14 mouse cellular contexts compared by ENCODE assay signal in the genomic region with DNA sequence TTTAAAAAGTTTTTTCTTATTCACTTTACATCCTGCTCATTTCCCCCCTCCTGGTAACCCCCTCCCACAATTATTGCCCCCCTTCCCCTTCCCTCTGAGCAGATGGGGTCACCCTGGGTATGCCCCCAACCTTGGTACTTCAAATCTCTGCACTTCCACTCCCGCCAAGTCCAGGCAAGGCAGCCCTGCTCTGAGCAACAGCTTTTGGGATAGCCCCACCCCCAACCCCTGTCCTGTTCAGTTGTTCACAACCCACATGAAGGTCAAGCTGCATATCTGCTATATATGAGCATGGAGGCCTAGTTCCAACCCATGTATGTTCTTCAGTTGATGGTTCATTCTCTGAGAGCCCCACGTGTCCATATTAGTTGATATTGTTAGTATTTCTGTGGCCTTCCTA.
"Had no signal": no experiment of that assay in that cellular context is flagged by ENCODE, and none has a peak within 500 bp of the region (broad histone marks: within the 10 kb centered on the region; RNA-seq: fewer than 3 reads in every experiment).

No protein-coding gene starts in this region.

- H3K27me3 ChIP-seq: midbrain, embryonic 12.5 days; neural tube, embryonic 12.5 days; stomach, embryonic 15.5 days had no signal

- DNase-seq: lung, adult 18-20 months; lung, embryonic 14.5 days; lung, postnatal 10 days; lung, postnatal 4 days; midbrain, embryonic 14.5 days; right cerebral cortex, postnatal 14 days; thymus, adult 2 months; thymus, postnatal 25 days; thymus, postnatal 4 days had no signal

- H3K4me3 ChIP-seq: midbrain, embryonic 10.5 days; midbrain, embryonic 12.5 days; neural tube, embryonic 12.5 days; stomach, embryonic 15.5 days had no signal

- H3K9me3 ChIP-seq: midbrain, embryonic 10.5 days; midbrain, embryonic 12.5 days; neural tube, embryonic 12.5 days; stomach, embryonic 15.5 days had no signal

- H3K4me2 ChIP-seq: lung, embryonic 14.5 days; midbrain, embryonic 12.5 days; neural tube, embryonic 12.5 days; stomach, embryonic 15.5 days had no signal

- H3K9ac ChIP-seq: lung, embryonic 14.5 days; midbrain, embryonic 12.5 days; neural tube, embryonic 12.5 days; stomach, embryonic 15.5 days had no signal

- H3K27ac ChIP-seq: midbrain, embryonic 10.5 days; midbrain, embryonic 12.5 days; neural tube, embryonic 12.5 days; stomach, embryonic 15.5 days; stomach, postnatal 0 days had no signal

- H3K36me3 ChIP-seq: midbrain, embryonic 12.5 days; neural tube, embryonic 12.5 days; stomach, embryonic 15.5 days had no signal
